Mouse (Mus musculus): ENCODE measurements around the gene Ap3b2.

DNA sequence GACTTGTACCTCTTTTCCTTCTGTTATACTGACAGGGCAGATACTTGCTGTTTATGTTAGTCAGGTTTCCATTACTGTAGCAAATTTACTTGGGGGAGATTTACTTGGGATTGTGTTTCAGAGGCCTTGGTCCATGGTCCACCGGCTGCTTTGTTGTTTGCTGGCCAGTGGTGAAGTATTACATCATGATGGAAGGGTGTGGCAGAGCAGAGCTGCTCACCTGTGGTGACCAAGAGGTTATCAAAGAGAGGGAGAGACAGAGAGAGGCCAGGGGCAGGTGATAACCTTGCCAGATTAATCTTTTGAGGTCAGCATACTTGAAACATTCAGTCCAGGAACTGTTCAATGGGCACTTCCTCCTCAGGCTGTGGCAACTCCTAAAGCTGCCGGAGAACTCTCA, 7.3 kb upstream of the Ap3b2 start:
- TF ChIP-seq CTCF (conservative IDR thresholded peaks at IDR 0.05 in 1 of 2, IDR thresholded peaks at IDR 0.05 in 1 of 2; ENCODE audit: low read depth in 2 of 2, low read length in 2 of 2), result no peak
- TF ChIP-seq POLR2A (IDR thresholded peaks at IDR 0.05; ENCODE audit: low read depth, low read length), result no peak
- no peak for TF ChIP-seq RAD21 (IDR thresholded peaks at IDR 0.05; ENCODE audit: low read depth, low read length)
- TF ChIP-seq PAX5 (IDR thresholded peaks at IDR 0.05; ENCODE audit: low read length), result no peak

Data from CH12.LX (cell line).